Mouse (Mus musculus) midbrain, embryonic 11.5 days (tissue): ENCODE measurements at regions not wholly inside any gene's neighbourhood (a gene's known extent, or its start where the extent isn't known, plus 50 kb on each side); places are given as distances from the start of the nearest gene placed in this dataset.

Experiments used
- ATAC-seq: fragments of 200-750 bp; cut with Nextera tagmentation; 2 replicates; pipeline ENCODE4 v1.8.0; 2017; ENCODE audit warnings: moderate TSS enrichment, moderate library complexity; ENCODE audit not compliant: low FRiP score
- DNase-seq: peaks from one replicate; pipeline ENCODE4 v3.0.0; 2015; ENCODE audit warnings: low spot score; ENCODE audit errors: missing footprints
- H3K27ac ChIP-seq: fragments of 300-500 bp; sonication (generic); 2 replicates; pipeline ENCODE4 v1.5.1; 2014; ENCODE audit warnings: low read depth, low read length
- H3K27me3 ChIP-seq: fragments of 300-500 bp; sonication (generic); 2 replicates; pipeline ENCODE4 v1.6.1; 2014; ENCODE audit warnings: mild to moderate bottlenecking, low read length, moderate library complexity, mixed read lengths; ENCODE audit not compliant: control insufficient read depth, insufficient read depth
- H3K36me3 ChIP-seq: fragments of 300-500 bp; sonication (generic); 2 replicates; pipeline ENCODE4 v1.6.1; 2014; ENCODE audit warnings: mild to moderate bottlenecking, low read length, moderate library complexity, mixed read lengths; ENCODE audit not compliant: control insufficient read depth, insufficient read depth
- H3K4me1 ChIP-seq: fragments of 300-500 bp; sonication (generic); 2 replicates; pipeline ENCODE4 v1.6.1; 2014; ENCODE audit warnings: low read length; ENCODE audit not compliant: control insufficient read depth, insufficient read depth
- H3K4me2 ChIP-seq: fragments of 300-500 bp; sonication (generic); 2 replicates; pipeline ENCODE4 v1.6.1; 2014; ENCODE audit warnings: mild to moderate bottlenecking, moderate library complexity
- H3K4me3 ChIP-seq: fragments of 300-500 bp; sonication (generic); 2 replicates; pipeline ENCODE4 v1.5.1; 2014; ENCODE audit warnings: low read depth, low read length
- H3K9ac ChIP-seq: fragments of 300-500 bp; sonication (generic); 2 replicates; pipeline ENCODE4 v1.6.1; 2014; ENCODE audit warnings: low read length
- H3K9me3 ChIP-seq: fragments of 300-500 bp; sonication (generic); 2 replicates; pipeline ENCODE4 v1.6.1; 2016; ENCODE audit warnings: low read length; ENCODE audit not compliant: control insufficient read depth
- WGBS: fragments of 180-500 bp; shearing (Covaris S2); extraction: QIAGEN DNeasy Blood & Tissue Kit; methylation state at CpG from one replicate; pipeline ENCODE4 v1.1.7; 2014; 5-methylcytosine and 5-hydroxymethylcytosine counted together

DNA sequence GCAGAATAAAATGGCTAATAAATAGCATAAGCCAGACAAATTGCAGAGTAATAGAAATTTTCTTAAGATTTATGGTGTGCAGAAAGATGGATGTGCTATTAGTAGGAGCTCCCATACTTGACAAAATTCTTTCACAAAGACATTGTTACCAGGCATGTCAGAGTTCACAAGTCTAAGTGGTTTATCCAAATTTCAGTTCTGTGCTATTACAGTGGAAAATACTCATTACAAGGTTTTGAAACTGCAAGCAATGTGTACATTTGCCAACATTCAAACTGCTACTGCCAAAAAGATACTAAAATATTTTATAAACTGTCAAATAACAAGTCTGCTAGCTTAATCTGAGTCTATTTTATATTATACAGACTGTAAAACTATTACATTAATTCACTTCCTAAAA, 1550.2 kb upstream of the Acvr2a start:
- Histone ChIP-seq H3K4me1 (no peaks in the 10 kb centered on the region), H3K27ac (no peak overlapping the region), H3K4me3 (no peak overlapping the region), H3K36me3 (no peaks in the 10 kb centered on the region), H3K9ac (no peak overlapping the region), H3K4me2 (no peak overlapping the region), H3K9me3 (no peaks in the 10 kb centered on the region), H3K27me3 (no peaks in the 10 kb centered on the region)
- DNase-seq: no peak
- ATAC-seq: no peak

DNA sequence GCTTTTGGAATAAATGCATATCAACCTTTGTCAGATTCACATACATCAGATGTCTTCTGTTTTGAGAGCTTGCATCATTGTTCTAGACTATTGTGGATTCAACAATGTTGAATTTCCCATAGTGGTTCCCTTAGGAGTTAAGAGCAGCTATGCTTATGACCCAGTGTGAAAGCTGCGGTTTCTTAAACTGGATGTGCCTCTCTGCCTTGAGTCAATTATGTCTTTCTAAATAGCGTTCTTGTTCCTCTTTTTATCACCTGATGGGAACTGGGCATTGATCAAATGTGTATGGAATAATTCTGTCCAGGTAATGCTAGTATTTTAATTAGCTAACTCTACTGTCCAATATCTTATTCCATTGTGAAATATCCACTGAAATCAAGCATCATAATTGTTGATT, 1548.0 kb upstream of the Acvr2a start:
- no peaks in the 10 kb centered on the region for H3K9me3 ChIP-seq
- H3K36me3 ChIP-seq: no peaks in the 10 kb centered on the region
- no peak for DNase-seq
- H3K27me3 ChIP-seq: no peaks in the 10 kb centered on the region
- no peaks in the 10 kb centered on the region for H3K4me1 ChIP-seq
- no peak for ATAC-seq
- H3K27ac ChIP-seq: no peak overlapping the region
- 91% methylated on average over 2 of the region's 2 CpGs for WGBS
- no peak overlapping the region for H3K4me2 ChIP-seq
- no peak overlapping the region for H3K4me3 ChIP-seq
- no peak overlapping the region for H3K9ac ChIP-seq

- Histone ChIP-seq H3K27me3 (no peaks in the 10 kb centered on the region), H3K27ac (no peak overlapping the region), H3K36me3 (no peaks in the 10 kb centered on the region), H3K9ac (no peak overlapping the region), H3K4me1 (no peaks in the 10 kb centered on the region), H3K4me2 (no peak overlapping the region), H3K4me3 (no peak overlapping the region), H3K9me3 (no peaks in the 10 kb centered on the region)
- ATAC-seq (no peak), DNase-seq (peak; percentile 87)
- 49% methylated on average over 3 of the region's 3 CpGs for WGBS
These were observed 1518.4 kb upstream of the Acvr2a start for GRCm38 (mm10) chr2:47295546-47295945.

- Histone ChIP-seq H3K4me1 (no peaks in the 10 kb centered on the region), H3K4me3 (no peak overlapping the region), H3K27ac (no peak overlapping the region), H3K4me2 (no peak overlapping the region), H3K27me3 (no peaks in the 10 kb centered on the region), H3K9ac (no peak overlapping the region), H3K9me3 (no peaks in the 10 kb centered on the region), H3K36me3 (no peaks in the 10 kb centered on the region)
- DNase-seq (peak; percentile 35), ATAC-seq (no peak)
- WGBS: 90% methylated on average over 6 of the region's 6 CpGs
These were observed 1511.9 kb upstream of the Acvr2a start for GRCm38 (mm10) chr2:47302056-47302455.

DNA sequence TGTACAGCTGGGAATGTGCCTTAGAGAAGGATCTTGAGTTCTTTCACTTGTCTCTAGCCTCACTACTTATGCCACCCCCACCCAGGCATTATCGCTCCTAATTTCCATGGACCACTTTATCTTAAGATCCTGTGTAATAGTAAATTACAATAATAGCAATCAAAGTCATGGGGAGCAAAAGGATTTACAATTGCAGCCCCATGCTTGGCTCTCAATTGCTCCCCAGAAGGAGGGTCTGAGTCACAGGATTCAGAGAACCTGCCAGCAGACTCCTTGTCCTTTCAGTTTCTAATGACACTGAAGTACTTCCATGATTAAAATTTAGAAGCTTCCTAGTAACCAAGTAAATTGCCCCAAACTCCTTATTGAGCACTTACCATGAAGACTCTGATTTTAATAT, 1483.3 kb upstream of the Acvr2a start:
- Histone ChIP-seq H3K4me2 (no peak overlapping the region), H3K27me3 (no peaks in the 10 kb centered on the region), H3K9me3 (no peaks in the 10 kb centered on the region), H3K4me3 (no peak overlapping the region), H3K4me1 (no peaks in the 10 kb centered on the region), H3K27ac (no peak overlapping the region), H3K9ac (no peak overlapping the region), H3K36me3 (no peaks in the 10 kb centered on the region)
- no peak for ATAC-seq
- WGBS: 62% methylated on average over 1 of the region's 1 CpGs
- DNase-seq: peak; percentile 60

GRCm38 (mm10) chr2:47334406-47335113, 1479.3 kb upstream of the Acvr2a start:
- DNase-seq (no peak), ATAC-seq (no peak)
- Histone ChIP-seq H3K9me3 (no peaks in the 10 kb centered on the region), H3K27ac (no peak overlapping the region), H3K4me3 (no peak overlapping the region), H3K4me1 (no peaks in the 10 kb centered on the region), H3K27me3 (no peaks in the 10 kb centered on the region), H3K36me3 (no peaks in the 10 kb centered on the region), H3K4me2 (no peak overlapping the region), H3K9ac (no peak overlapping the region)
- WGBS: 76% methylated on average over 8 of the region's 8 CpGs

DNA sequence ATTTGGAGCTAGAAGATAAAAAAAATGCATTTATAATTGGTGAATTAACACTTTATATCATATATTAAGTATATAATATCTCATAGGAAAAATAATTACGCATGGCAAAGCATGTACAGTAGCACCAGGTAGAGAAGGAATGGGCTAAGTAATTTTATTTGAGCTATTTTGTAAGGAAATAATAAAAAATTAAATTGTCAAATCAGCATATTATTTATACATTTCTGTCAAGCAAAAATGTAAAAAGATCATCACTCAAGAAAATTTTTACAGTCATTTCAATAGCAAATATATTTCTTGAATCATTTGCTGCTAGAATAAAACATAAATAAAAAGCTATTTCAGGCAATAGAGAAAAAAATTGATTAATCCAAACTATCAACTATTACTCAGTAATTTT, 1450.4 kb upstream of the Acvr2a start:
- WGBS: 90% methylated on average over 1 of the region's 1 CpGs
- no peak for ATAC-seq
- no peak overlapping the region for H3K27ac ChIP-seq

GRCm38 (mm10) chr2:47368296-47368695, 1445.6 kb upstream of the Acvr2a start:
- Histone ChIP-seq H3K27me3 (no peaks in the 10 kb centered on the region), H3K4me1 (no peaks in the 10 kb centered on the region), H3K36me3 (no peaks in the 10 kb centered on the region), H3K9me3 (no peaks in the 10 kb centered on the region), H3K4me3 (no peak overlapping the region), H3K9ac (no peak overlapping the region), H3K27ac (no peak overlapping the region), H3K4me2 (no peak overlapping the region)
- no peak for DNase-seq
- ATAC-seq: no peak

More for the DNA sequence above, 1450.4 kb upstream of the Acvr2a start:
- Histone ChIP-seq H3K27me3 (no peaks in the 10 kb centered on the region), H3K9me3 (no peaks in the 10 kb centered on the region), H3K4me2 (no peak overlapping the region), H3K9ac (no peak overlapping the region), H3K4me3 (no peak overlapping the region), H3K4me1 (no peaks in the 10 kb centered on the region), H3K36me3 (no peaks in the 10 kb centered on the region)
- no peak for DNase-seq
